Mouse (Mus musculus) kidney, postnatal 0 days (tissue): Measurements from ENCODE around the gene Itgb3. TPM values are rescaled to one million over a fixed set of nuclear protein-coding genes. Genes with fewer than 3 reads are reported as not detected.
A peak's percentile ranks its signal among the peaks of the same experiment; 100 is the strongest.

ENCODE experiments used
- ATAC-seq: fragments of 200-750 bp; cut with Nextera tagmentation; replicated peaks from 2 replicates; pipeline ENCODE4 v1.8.0; 2017; ENCODE audit warnings: low read depth, moderate number of reproducible peaks, moderate TSS enrichment, moderate library complexity; ENCODE audit not compliant: low FRiP score
- DNase-seq: peaks from one replicate; pipeline ENCODE4 v3.0.0-alpha.2; 2016; ENCODE audit warnings: low spot score
- H3K27ac ChIP-seq: fragments of 300-500 bp; sonication (generic); 2 replicates; pipeline ENCODE4 v1.5.1; 2014; ENCODE audit warnings: mild to moderate bottlenecking
- H3K27me3 ChIP-seq: fragments of 300-500 bp; sonication (generic); 2 replicates; pipeline ENCODE4 v1.6.1; 2014; ENCODE audit warnings: low read length, mixed read lengths; ENCODE audit not compliant: insufficient read depth
- H3K36me3 ChIP-seq: fragments of 300-500 bp; sonication (generic); 2 replicates; pipeline ENCODE4 v1.6.1; 2014; ENCODE audit warnings: low read length, mixed read lengths; ENCODE audit not compliant: insufficient read depth
- H3K4me1 ChIP-seq: fragments of 300-500 bp; sonication (generic); replicated peaks from 2 replicates; pipeline ENCODE4 v1.6.1; 2014; ENCODE audit warnings: antibody characterized with exemption, low read length, mixed read lengths; ENCODE audit not compliant: insufficient read depth
- H3K4me2 ChIP-seq: fragments of 300-500 bp; sonication (generic); 2 replicates; pipeline ENCODE4 v1.6.1; 2014; ENCODE audit warnings: mild to moderate bottlenecking, low read length, moderate library complexity, mixed read lengths
- H3K4me3 ChIP-seq: fragments of 300-500 bp; sonication (generic); replicated peaks from 2 replicates; pipeline ENCODE4 v1.5.1; 2014; ENCODE audit warnings: low read depth, low read length
- H3K9ac ChIP-seq: fragments of 300-500 bp; sonication (generic); 2 replicates; pipeline ENCODE4 v1.6.1; 2014; ENCODE audit warnings: low read depth, low read length
- H3K9me3 ChIP-seq: fragments of 300-500 bp; sonication (generic); replicated peaks from 2 replicates; pipeline ENCODE4 v1.6.1; 2016; ENCODE audit warnings: low read length, inconsistent platforms, mixed read lengths
- CTCF ChIP-seq: IDR thresholded peaks from 2 replicates; pipeline ENCODE4 v1.5.1; 2016; ENCODE audit warnings: antibody characterized with exemption, low read depth, mild to moderate bottlenecking, moderate library complexity
- WGBS: fragments of 180-500 bp; shearing (Covaris S2); extraction: QIAGEN DNeasy Blood & Tissue Kit; methylation state at CpG from one replicate; pipeline ENCODE4 v1.1.7; 2014; 5-methylcytosine and 5-hydroxymethylcytosine counted together
- polyA plus RNA-seq: library from polyadenylated mRNA; unstranded; fragments of >200 nt; fragmentation: Nextera tagmentation; extraction: Ambion mirVana; gene quantifications from 2 replicates; pipeline ENCODE4 v1.2.1, GENCODE M21; 2015

Gene Itgb3
- polyA plus RNA-seq, 1 experiment from 2014 or later = 0.95 TPM

- no peak overlapping the region for H3K4me3 ChIP-seq
- no peak overlapping the region for H3K27ac ChIP-seq
- DNase-seq (peak; percentile 15), ATAC-seq (no peak)
- H3K36me3 ChIP-seq = no peaks in the 10 kb centered on the region
- no peak overlapping the region for H3K9ac ChIP-seq
- H3K4me1 ChIP-seq = no peaks in the 10 kb centered on the region; the same call in 1 of the 2 replicates
- no peak overlapping the region for H3K4me2 ChIP-seq
- no peaks in the 10 kb centered on the region for H3K27me3 ChIP-seq
- TF ChIP-seq CTCF = peak; percentile 58; the same call in 1 of the 2 replicates
- no peaks in the 10 kb centered on the region for H3K9me3 ChIP-seq
- 74% methylated on average over 20 of the region's 20 CpGs for WGBS
These were observed 53.9 kb downstream of the Itgb3 start for GRCm38 (mm10) chr11:104661531-104662205.

GRCm38 (mm10) chr11:104662573-104662972, 54.8 kb downstream of the Itgb3 start:
- no peaks in the 10 kb centered on the region for H3K27me3 ChIP-seq
- no peak for TF ChIP-seq CTCF
- no peak overlapping the region for H3K9ac ChIP-seq
- no peaks in the 10 kb centered on the region for H3K9me3 ChIP-seq
- H3K27ac ChIP-seq = no peak overlapping the region
- 74% methylated on average over 11 of the region's 11 CpGs for WGBS
- no peaks in the 10 kb centered on the region; the same call in 1 of the 2 replicates for H3K4me1 ChIP-seq
- no peak overlapping the region for H3K4me3 ChIP-seq
- no peaks in the 10 kb centered on the region for H3K36me3 ChIP-seq
- DNase-seq = no peak
- ATAC-seq = no peak
- no peak overlapping the region for H3K4me2 ChIP-seq

- Histone ChIP-seq H3K9me3 (no peaks in the 10 kb centered on the region), H3K4me1 (no peaks in the 10 kb centered on the region; the same call in 1 of the 2 replicates), H3K36me3 (no peaks in the 10 kb centered on the region), H3K27ac (no peak overlapping the region), H3K27me3 (no peaks in the 10 kb centered on the region), H3K9ac (no peak overlapping the region), H3K4me2 (no peak overlapping the region), H3K4me3 (no peak overlapping the region)
- no peak for DNase-seq
- WGBS = 61% methylated on average over 6 of the region's 6 CpGs
- no peak for TF ChIP-seq CTCF
- no peak for ATAC-seq
These were observed 55.6 kb downstream of the Itgb3 start for GRCm38 (mm10) chr11:104663241-104663877.

- Histone ChIP-seq H3K4me3 (no peak overlapping the region), H3K27me3 (no peaks in the 10 kb centered on the region), H3K9me3 (no peaks in the 10 kb centered on the region), H3K9ac (no peak overlapping the region), H3K27ac (no peak overlapping the region), H3K4me2 (no peak overlapping the region), H3K4me1 (no peaks in the 10 kb centered on the region; the same call in 1 of the 2 replicates), H3K36me3 (no peaks in the 10 kb centered on the region)
- 49% methylated on average over 3 of the region's 3 CpGs for WGBS
- DNase-seq (no peak), ATAC-seq (no peak)
- TF ChIP-seq CTCF = no peak
These were observed 56.1 kb downstream of the Itgb3 start for GRCm38 (mm10) chr11:104663878-104664261.

- Histone ChIP-seq H3K9me3 (no peaks in the 10 kb centered on the region), H3K27me3 (no peaks in the 10 kb centered on the region), H3K4me2 (no peak overlapping the region), H3K27ac (no peak overlapping the region), H3K4me1 (no peaks in the 10 kb centered on the region; the same call in 1 of the 2 replicates), H3K4me3 (no peak overlapping the region), H3K9ac (no peak overlapping the region), H3K36me3 (no peaks in the 10 kb centered on the region)
- DNase-seq (no peak), ATAC-seq (no peak)
- TF ChIP-seq CTCF = no peak
These were observed 56.6 kb downstream of the Itgb3 start for GRCm38 (mm10) chr11:104664441-104664840.

- Histone ChIP-seq H3K4me2 (no peak overlapping the region), H3K36me3 (no peaks in the 10 kb centered on the region), H3K27ac (no peak overlapping the region), H3K9ac (no peak overlapping the region), H3K27me3 (no peaks in the 10 kb centered on the region), H3K9me3 (no peaks in the 10 kb centered on the region), H3K4me1 (no peaks in the 10 kb centered on the region; the same call in 1 of the 2 replicates), H3K4me3 (no peak overlapping the region)
- ATAC-seq = no peak
- no peak for DNase-seq
- no peak for TF ChIP-seq CTCF
- WGBS = 59% methylated on average over 5 of the region's 5 CpGs
These were observed 59.6 kb downstream of the Itgb3 start for GRCm38 (mm10) chr11:104667399-104667798.
